Mouse (Mus musculus): Measurements from ENCODE around the gene Ttc23l.
"Not testable (repeated sequence)": the region's sequence is repeated elsewhere in the genome, so short reads cannot be mapped to it uniquely, and the experiment has no call there.

The Ttc23l gene

GRCm38 (mm10) chr15:10515166-10515565 lies 43.3 kb downstream of the Ttc23l start:
- no peak for DNase-seq (ENCODE audit: low read depth)

- no peak for DNase-seq (ENCODE audit: low read depth)
Observed at GRCm38 (mm10) chr15:10506099-10506498, 52.4 kb downstream of the Ttc23l start.

GRCm38 (mm10) chr15:10500838-10501719 lies 57.4 kb downstream of the Ttc23l start:
- DNase-seq (ENCODE audit: low read depth): no peak

- no peak for DNase-seq (ENCODE audit: low read depth)
Observed at GRCm38 (mm10) chr15:10500035-10500434, 58.4 kb downstream of the Ttc23l start.

GRCm38 (mm10) chr15:10499593-10499992 lies 58.9 kb downstream of the Ttc23l start:
- DNase-seq (ENCODE audit: low read depth): no peak

- DNase-seq (ENCODE audit: low read depth): not testable (repeated sequence)
Observed at GRCm38 (mm10) chr15:10496696-10497095, 61.8 kb downstream of the Ttc23l start.

GRCm38 (mm10) chr15:10495944-10496343 lies 62.5 kb downstream of the Ttc23l start:
- DNase-seq (ENCODE audit: low read depth): no peak

GRCm38 (mm10) chr15:10490101-10490500 lies 68.4 kb downstream of the Ttc23l start:
- no peak for DNase-seq (ENCODE audit: low read depth)

- no peak for DNase-seq (ENCODE audit: low read depth)
Observed at GRCm38 (mm10) chr15:10487246-10487645, 71.2 kb downstream of the Ttc23l start.

- DNase-seq (ENCODE audit: low read depth): no peak
Observed at GRCm38 (mm10) chr15:10486365-10486839, 72.1 kb downstream of the Ttc23l start.

- peak; percentile 96 for DNase-seq (ENCODE audit: low read depth)
Observed at GRCm38 (mm10) chr15:10485484-10486364, 72.7 kb downstream of the Ttc23l start, which contains the start of the genes Brix1 and Rad1. Gene Brix1, minus strand, starts transcription at chr15:10485947. Gene Rad1, plus strand, starts transcription at chr15:10486018.

GRCm38 (mm10) chr15:10470941-10471340 lies 87.5 kb downstream of the Ttc23l start:
- peak; percentile 35 for DNase-seq (ENCODE audit: low read depth)

- DNase-seq (ENCODE audit: low read depth): peak; percentile 89
Observed at GRCm38 (mm10) chr15:10470151-10470831, 88.2 kb downstream of the Ttc23l start, which contains the start of gene Dnajc21. Gene Dnajc21, minus strand, starts transcription at chr15:10470516.

GRCm38 (mm10) chr15:10469641-10470150 lies 88.8 kb downstream of the Ttc23l start:
- DNase-seq (ENCODE audit: low read depth): peak; percentile 48

GRCm38 (mm10) chr15:10468761-10469160 lies 89.7 kb downstream of the Ttc23l start:
- DNase-seq (ENCODE audit: low read depth): no peak

GRCm38 (mm10) chr15:10464678-10465077 lies 93.8 kb downstream of the Ttc23l start:
- no peak for DNase-seq (ENCODE audit: low read depth)

GRCm38 (mm10) chr15:10463555-10463954 lies 94.9 kb downstream of the Ttc23l start:
- no peak for DNase-seq (ENCODE audit: low read depth)

- DNase-seq (ENCODE audit: low read depth): no peak
Observed at GRCm38 (mm10) chr15:10460986-10461385, 97.5 kb downstream of the Ttc23l start.
